Mouse (Mus musculus): ENCODE results near the gene Lmtk2. TPM values are rescaled to one million over a fixed set of nuclear protein-coding genes. Genes with fewer than 3 reads are reported as not detected.

Gene Lmtk2
- total RNA-seq, 2 experiments from 2014 or later = 23.7 to 25.8 TPM

- DNase-seq (ENCODE audit: low spot score) = no peak
- intact Hi-C loops (cut with DNase I) = loop anchor here (10.0 kb wide), 1 partner anchor 531 kb away; no protein-coding TSS in a partner anchor
Measured at GRCm38 (mm10) chr5:144203398-144203959, 103.2 kb downstream of the Lmtk2 start.

- intact Hi-C loops (cut with DNase I) = loop anchor here (10.0 kb wide), 1 partner anchor 530 kb away; no protein-coding TSS in a partner anchor
- no peak for DNase-seq (ENCODE audit: low spot score)
Measured at GRCm38 (mm10) chr5:144204303-144204702, 104.1 kb downstream of the Lmtk2 start.

GRCm38 (mm10) chr5:144204911-144205310 is 104.7 kb downstream of the Lmtk2 start:
- intact Hi-C loops (cut with DNase I) = loop anchor here (10.0 kb wide), 1 partner anchor 530 kb away; no protein-coding TSS in a partner anchor
- DNase-seq (ENCODE audit: low spot score) = no peak

- intact Hi-C loops (cut with DNase I) = loop anchor here (10.0 kb wide), 1 partner anchor 529 kb away; no protein-coding TSS in a partner anchor
- no peak for DNase-seq (ENCODE audit: low spot score)
Measured at GRCm38 (mm10) chr5:144206069-144206468, 105.8 kb downstream of the Lmtk2 start.

- intact Hi-C loops (cut with DNase I) = loop anchor here (10.0 kb wide), 1 partner anchor 527 kb away; no protein-coding TSS in a partner anchor
- DNase-seq (ENCODE audit: low spot score) = no peak
Measured at GRCm38 (mm10) chr5:144207478-144207877, 107.2 kb downstream of the Lmtk2 start.

GRCm38 (mm10) chr5:144214453-144214852 is 114.2 kb downstream of the Lmtk2 start:
- intact Hi-C loops (cut with DNase I) = loop anchor here (2.0 kb wide), 1 partner anchor 174 kb away; no protein-coding TSS in a partner anchor
- no peak for DNase-seq (ENCODE audit: low spot score)

GRCm38 (mm10) chr5:144215992-144216391 is 115.8 kb downstream of the Lmtk2 start:
- DNase-seq (ENCODE audit: low spot score) = no peak
- intact Hi-C loops (cut with DNase I) = loop anchor here (2.0 kb wide), 1 partner anchor 175 kb away; no protein-coding TSS in a partner anchor

- DNase-seq (ENCODE audit: low spot score) = no peak
- intact Hi-C loops (cut with DNase I) = no loop called here
Measured at GRCm38 (mm10) chr5:144218061-144218460, 117.8 kb downstream of the Lmtk2 start.

- intact Hi-C loops (cut with DNase I) = no loop called here
- no peak for DNase-seq (ENCODE audit: low spot score)
Measured at GRCm38 (mm10) chr5:144219306-144219705, 119.1 kb downstream of the Lmtk2 start.

- intact Hi-C loops (cut with DNase I) = no loop called here
- DNase-seq (ENCODE audit: low spot score) = no peak
Measured at GRCm38 (mm10) chr5:144219936-144220335, 119.7 kb downstream of the Lmtk2 start.

- intact Hi-C loops (cut with DNase I) = no loop called here
- no peak for DNase-seq (ENCODE audit: low spot score)
Measured at GRCm38 (mm10) chr5:144221305-144221704, 121.1 kb downstream of the Lmtk2 start.

GRCm38 (mm10) chr5:144222811-144223502 is 122.7 kb downstream of the Lmtk2 start:
- peak; percentile 39 for DNase-seq (ENCODE audit: low spot score)
- intact Hi-C loops (cut with DNase I) = no loop called here

- intact Hi-C loops (cut with DNase I) = no loop called here
- peak; percentile 93 for DNase-seq (ENCODE audit: low spot score)
Measured at GRCm38 (mm10) chr5:144223503-144223862, 123.2 kb downstream of the Lmtk2 start, which contains the start of gene Tecpr1. Tecpr1 (minus strand) TSS chr5:144223615.

GRCm38 (mm10) chr5:144223899-144224816 is 123.9 kb downstream of the Lmtk2 start:
- no peak for DNase-seq (ENCODE audit: low spot score)
- intact Hi-C loops (cut with DNase I) = no loop called here

- intact Hi-C loops (cut with DNase I) = loop anchor here (2.0 kb wide), 1 partner anchor 29 kb away; no protein-coding TSS in a partner anchor
- no peak for DNase-seq (ENCODE audit: low spot score)
Measured at GRCm38 (mm10) chr5:144226220-144226619, 126.0 kb downstream of the Lmtk2 start.

- intact Hi-C loops (cut with DNase I) = loop anchor here (10.0 kb wide), 1 partner anchor 125 kb away; the partner anchor contains the start of gene Baiap2l1
- DNase-seq (ENCODE audit: low spot score) = no peak
Measured at GRCm38 (mm10) chr5:144230216-144230615, 130.0 kb downstream of the Lmtk2 start.

GRCm38 (mm10) chr5:144231410-144231809 is 131.2 kb downstream of the Lmtk2 start:
- intact Hi-C loops (cut with DNase I) = loop anchor here (10.0 kb wide), 1 partner anchor 123 kb away; the partner anchor contains the start of gene Baiap2l1
- no peak for DNase-seq (ENCODE audit: low spot score)

- no peak for DNase-seq (ENCODE audit: low spot score)
- intact Hi-C loops (cut with DNase I) = loop anchor here (10.0 kb wide), 1 partner anchor 122 kb away; the partner anchor contains the start of gene Baiap2l1
Measured at GRCm38 (mm10) chr5:144232531-144232930, 132.3 kb downstream of the Lmtk2 start.

- intact Hi-C loops (cut with DNase I) = loop anchor here (10.0 kb wide), 1 partner anchor 121 kb away; the partner anchor contains the start of gene Baiap2l1
Measured at GRCm38 (mm10) chr5:144234222-144234621, 134.0 kb downstream of the Lmtk2 start.

GRCm38 (mm10) chr5:144234714-144235113 is 134.5 kb downstream of the Lmtk2 start:
- no peak for DNase-seq (ENCODE audit: low spot score)
- intact Hi-C loops (cut with DNase I) = loop anchor here (10.0 kb wide), 1 partner anchor 120 kb away; the partner anchor contains the start of gene Baiap2l1

More at GRCm38 (mm10) chr5:144234222-144234621, 134.0 kb downstream of the Lmtk2 start:
- no peak for DNase-seq (ENCODE audit: low spot score)

Measured in heart, postnatal 25 days (tissue).